Mouse (Mus musculus): ENCODE measurements at regions not wholly inside any gene's neighbourhood (a gene's known extent, or its start where the extent isn't known, plus 50 kb on each side); places are given as distances from the start of the nearest gene placed in this dataset.

DNA sequence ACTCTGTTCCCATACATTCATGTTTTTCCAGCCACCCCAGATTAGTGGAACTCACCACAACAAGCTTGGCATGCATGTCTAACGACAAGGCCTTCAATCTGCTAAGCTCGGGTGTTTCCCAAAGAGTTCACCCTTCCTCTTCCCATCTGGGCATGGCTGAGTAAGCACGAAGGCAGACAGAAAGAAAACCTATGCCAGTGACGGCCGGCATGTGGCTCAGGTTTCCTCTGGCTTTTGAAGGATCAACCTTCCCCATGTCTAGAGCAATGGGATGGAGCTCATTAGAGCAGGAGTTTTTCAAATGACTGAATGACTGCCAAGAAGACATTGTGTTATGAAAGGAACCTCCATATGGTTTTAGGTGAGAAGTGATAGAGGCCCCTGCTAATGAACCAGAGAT, 566.9 kb downstream of the Dok5 start:
- TF ChIP-seq CTCF (conservative IDR thresholded peaks at IDR 0.05 in 1 of 2, IDR thresholded peaks at IDR 0.05 in 1 of 2; ENCODE audit: low read depth in 2 of 2, low read length in 2 of 2) (no peak), NRF1 (IDR thresholded peaks at IDR 0.05; ENCODE audit: low read depth, low read length) (no peak), BHLHE40 (IDR thresholded peaks at IDR 0.05; ENCODE audit: low read depth, low read length) (no peak), NELFE (IDR thresholded peaks at IDR 0.05; ENCODE audit: low read depth, low read length) (no peak), KAT2A (IDR thresholded peaks at IDR 0.05; ENCODE audit: insufficient replicate concordance, low read length) (no peak), JUND (conservative IDR thresholded peaks at IDR 0.05; ENCODE audit: low read depth, low read length) (no peak), POLR2AphosphoS2 (IDR thresholded peaks at IDR 0.05; ENCODE audit: low read depth, low read length) (no peak)

Data from CH12.LX (cell line).